Mouse (Mus musculus) intestine, postnatal 0 days (tissue): ENCODE measurements around the gene Tmem37. TPM values are rescaled to one million over a fixed set of nuclear protein-coding genes. Genes with fewer than 3 reads are reported as not detected.

Experiments
- ATAC-seq: fragments of 200-750 bp; cut with Nextera tagmentation; 2 replicates; pipeline ENCODE4 v1.8.0; 2017; ENCODE audit warnings: mild to moderate bottlenecking, moderate TSS enrichment, moderate library complexity
- H3K27ac ChIP-seq: fragments of 300-500 bp; sonication (generic); 2 replicates; pipeline ENCODE4 v1.5.1; 2014; ENCODE audit warnings: mild to moderate bottlenecking, low read depth, low read length, moderate library complexity
- H3K27me3 ChIP-seq: fragments of 300-500 bp; sonication (generic); replicated peaks from 2 replicates; pipeline ENCODE4 v1.6.1; 2014; ENCODE audit warnings: low read length, mixed read lengths; ENCODE audit not compliant: control insufficient read depth, insufficient read depth
- H3K36me3 ChIP-seq: fragments of 300-500 bp; sonication (generic); 2 replicates; pipeline ENCODE4 v1.6.1; 2014; ENCODE audit warnings: mild to moderate bottlenecking, moderate library complexity; ENCODE audit not compliant: control insufficient read depth, insufficient read depth
- H3K4me1 ChIP-seq: fragments of 300-500 bp; sonication (generic); replicated peaks from 2 replicates; pipeline ENCODE4 v1.6.1; 2014; ENCODE audit warnings: antibody characterized with exemption, low read length, mixed read lengths; ENCODE audit not compliant: control insufficient read depth, insufficient read depth
- H3K4me2 ChIP-seq: fragments of 300-500 bp; sonication (generic); replicated peaks from 2 replicates; pipeline ENCODE4 v1.6.1; 2014; ENCODE audit warnings: low read depth, mild to moderate bottlenecking, moderate library complexity
- H3K4me3 ChIP-seq: fragments of 300-500 bp; sonication (generic); 2 replicates; pipeline ENCODE4 v1.5.1; 2014; ENCODE audit warnings: low read depth, low read length
- H3K9ac ChIP-seq: fragments of 300-500 bp; sonication (generic); 2 replicates; pipeline ENCODE4 v1.6.1; 2014; ENCODE audit warnings: mild to moderate bottlenecking, low read depth, low read length
- H3K9me3 ChIP-seq: fragments of 300-500 bp; sonication (generic); 2 replicates; pipeline ENCODE4 v1.6.1; 2016; ENCODE audit warnings: mixed run types; ENCODE audit not compliant: control insufficient read depth
- CTCF ChIP-seq: sonication (generic); IDR thresholded peaks from 2 replicates; pipeline ENCODE4 v1.5.1; 2016; ENCODE audit warnings: low read depth, mild to moderate bottlenecking, control low read depth, antibody characterized with exemption, moderate library complexity
- WGBS: fragments of 180-500 bp; shearing (Covaris S2); extraction: QIAGEN DNeasy Blood & Tissue Kit; methylation state at CpG from one replicate; pipeline ENCODE4 v1.1.7; 2014; 5-methylcytosine and 5-hydroxymethylcytosine counted together
- polyA plus RNA-seq: library from polyadenylated mRNA; unstranded; fragments of >200 nt; fragmentation: Nextera tagmentation; extraction: Ambion mirVana; gene quantifications from 2 replicates; pipeline ENCODE4 v1.2.1, GENCODE M21; 2015

Gene Tmem37
- polyA plus RNA-seq, 1 experiment from 2014 or later: 673 TPM

GRCm38 (mm10) chr1:120074307-120074702 is 431 bp upstream of the Tmem37 start:
- peaks cover 10% of the 10 kb centered on the region; the same call in 1 of the 2 replicates for H3K4me1 ChIP-seq
- H3K4me3 ChIP-seq: peak overlapping the region; percentile 54
- H3K36me3 ChIP-seq: no peaks in the 10 kb centered on the region
- no peaks in the 10 kb centered on the region for H3K9me3 ChIP-seq
- peak overlapping the region; percentile 76 for H3K4me2 ChIP-seq
- H3K27me3 ChIP-seq: no peaks in the 10 kb centered on the region
- WGBS: 28% methylated on average over 4 of the region's 4 CpGs
- TF ChIP-seq CTCF: no peak
- H3K27ac ChIP-seq: peak overlapping the region; percentile 96
- H3K9ac ChIP-seq: 0 out of 2 replicates have a peak overlapping the region, but pooled peaks have one; percentile 77
- ATAC-seq: no peak

GRCm38 (mm10) chr1:120072900-120073299 is 974 bp downstream of the Tmem37 start:
- ATAC-seq: no peak

DNA sequence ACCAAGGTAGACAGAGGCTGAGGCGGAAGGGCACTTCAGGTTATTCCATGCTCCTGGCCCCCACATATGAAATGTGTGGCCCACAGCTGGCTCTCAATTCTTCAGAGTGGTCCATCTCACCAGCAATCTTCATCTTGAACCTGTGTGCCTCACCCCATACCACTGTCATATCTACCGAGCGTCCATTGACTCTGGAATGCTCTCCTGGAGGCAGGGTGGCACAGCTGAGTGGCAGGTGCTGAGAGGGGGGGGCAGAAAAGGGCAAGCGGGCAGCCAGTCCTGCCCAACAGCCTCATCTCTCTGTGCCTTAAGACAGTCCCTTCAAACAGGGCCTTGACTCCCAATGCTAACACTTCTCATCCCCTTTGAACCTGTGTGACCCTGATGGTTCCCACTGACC is 2.7 kb downstream of the Tmem37 start:
- Histone ChIP-seq H3K27ac (peak overlapping the region; percentile 96; the same call in 1 of the 2 replicates), H3K4me2 (peak overlapping the region; percentile 76), H3K9ac (peak overlapping the region; percentile 4; the same call in 1 of the 2 replicates), H3K36me3 (peaks cover 18% of the 10 kb centered on the region), H3K4me1 (peaks cover 14% of the 10 kb centered on the region), H3K27me3 (no peaks in the 10 kb centered on the region), H3K4me3 (peak overlapping the region; percentile 54; the same call in 1 of the 2 replicates), H3K9me3 (no peaks in the 10 kb centered on the region)
- WGBS: 75% methylated on average over 4 of the region's 4 CpGs
- no peak for TF ChIP-seq CTCF
- no peak for ATAC-seq

More at GRCm38 (mm10) chr1:120072900-120073299, 974 bp downstream of the Tmem37 start:
- WGBS: 5% methylated on average over 16 of the region's 16 CpGs
- H3K4me3 ChIP-seq: peak overlapping the region; percentile 54
- no peaks in the 10 kb centered on the region for H3K27me3 ChIP-seq
- peaks cover 5% of the 10 kb centered on the region for H3K36me3 ChIP-seq
- no peak for TF ChIP-seq CTCF
- peak overlapping the region; percentile 77 for H3K9ac ChIP-seq
- H3K27ac ChIP-seq: peak overlapping the region; percentile 96
- peak overlapping the region; percentile 76 for H3K4me2 ChIP-seq
- peaks cover 11% of the 10 kb centered on the region; the same call in 1 of the 2 replicates for H3K4me1 ChIP-seq
- H3K9me3 ChIP-seq: no peaks in the 10 kb centered on the region

GRCm38 (mm10) chr1:120070168-120070567 is 3.7 kb downstream of the Tmem37 start:
- Histone ChIP-seq H3K4me3 (no peak overlapping the region), H3K27me3 (no peaks in the 10 kb centered on the region), H3K27ac (peak overlapping the region; percentile 96), H3K9ac (0 out of 2 replicates have a peak overlapping the region, but pooled peaks have one; percentile 4), H3K36me3 (peaks cover 18% of the 10 kb centered on the region), H3K9me3 (no peaks in the 10 kb centered on the region), H3K4me1 (peaks cover 18% of the 10 kb centered on the region), H3K4me2 (peak overlapping the region; percentile 76)
- peak; percentile 79 for ATAC-seq
- no peak for TF ChIP-seq CTCF
- WGBS: 34% methylated on average over 6 of the region's 6 CpGs

- no peak for ATAC-seq
- Histone ChIP-seq H3K9me3 (no peaks in the 10 kb centered on the region), H3K4me2 (0 out of 2 replicates have a peak overlapping the region, but pooled peaks have one; percentile 21), H3K9ac (peak overlapping the region; percentile 1; the same call in 1 of the 2 replicates), H3K36me3 (peaks cover 18% of the 10 kb centered on the region), H3K27me3 (no peaks in the 10 kb centered on the region), H3K4me1 (peaks cover 12% of the 10 kb centered on the region), H3K27ac (peak overlapping the region; percentile 96), H3K4me3 (no peak overlapping the region)
- 86% methylated on average over 5 of the region's 5 CpGs for WGBS
- no peak for TF ChIP-seq CTCF
Observed at GRCm38 (mm10) chr1:120069120-120069519, 4.8 kb downstream of the Tmem37 start.

GRCm38 (mm10) chr1:120066625-120067024 is 7.2 kb downstream of the Tmem37 start:
- Histone ChIP-seq H3K27ac (peak overlapping the region; percentile 28; the same call in 1 of the 2 replicates), H3K36me3 (peaks cover 18% of the 10 kb centered on the region)
- WGBS: 58% methylated on average over 3 of the region's 3 CpGs

More at GRCm38 (mm10) chr1:120066625-120067024, 7.2 kb downstream of the Tmem37 start:
- ATAC-seq: no peak
- Histone ChIP-seq H3K9me3 (no peaks in the 10 kb centered on the region), H3K9ac (no peak overlapping the region), H3K27me3 (no peaks in the 10 kb centered on the region), H3K4me3 (no peak overlapping the region), H3K4me2 (no peak overlapping the region), H3K4me1 (peaks cover 19% of the 10 kb centered on the region)
- no peak for TF ChIP-seq CTCF
